Mouse (Mus musculus) forebrain, embryonic 15.5 days (tissue): ENCODE measurements around the gene Arhgef3. TPM values are rescaled to one million over a fixed set of nuclear protein-coding genes. Genes with fewer than 3 reads are reported as not detected.

ENCODE experiments used
- ATAC-seq: fragments of 200-750 bp; cut with Nextera tagmentation; replicated peaks from 2 replicates; pipeline ENCODE4 v1.8.0; 2017; ENCODE audit warnings: mild to moderate bottlenecking, moderate TSS enrichment, moderate library complexity
- H3K27ac ChIP-seq: fragments of 300-500 bp; sonication (generic); replicated peaks from 2 replicates; pipeline ENCODE4 v1.5.1; 2015; ENCODE audit warnings: mild to moderate bottlenecking, inconsistent platforms
- H3K27me3 ChIP-seq: fragments of 300-500 bp; sonication (generic); 2 replicates; pipeline ENCODE4 v1.6.1; 2015; ENCODE audit warnings: inconsistent platforms
- H3K36me3 ChIP-seq: fragments of 300-500 bp; sonication (generic); 2 replicates; pipeline ENCODE4 v1.6.1; 2015; ENCODE audit warnings: mild to moderate bottlenecking, inconsistent platforms
- H3K4me1 ChIP-seq: fragments of 300-500 bp; sonication (generic); 2 replicates; pipeline ENCODE4 v1.6.1; 2015; ENCODE audit warnings: inconsistent platforms
- H3K4me2 ChIP-seq: fragments of 300-500 bp; sonication (generic); replicated peaks from 2 replicates; pipeline ENCODE4 v1.6.1; 2015; ENCODE audit warnings: mild to moderate bottlenecking, inconsistent platforms
- H3K4me3 ChIP-seq: fragments of 300-500 bp; sonication (generic); 2 replicates; pipeline ENCODE4 v1.5.1; 2015; ENCODE audit warnings: mild to moderate bottlenecking, inconsistent platforms
- H3K9ac ChIP-seq: fragments of 300-500 bp; sonication (generic); replicated peaks from 2 replicates; pipeline ENCODE4 v1.6.1; 2015; ENCODE audit warnings: mild to moderate bottlenecking, inconsistent platforms
- H3K9me3 ChIP-seq: fragments of 300-500 bp; sonication (generic); 2 replicates; pipeline ENCODE4 v1.6.1; 2016; ENCODE audit warnings: inconsistent platforms
- WGBS: fragments of 180-500 bp; shearing (Covaris S2); methylation state at CpG from one replicate; pipeline ENCODE4 v1.1.7; 2015; ENCODE audit warnings: mixed read lengths; 5-methylcytosine and 5-hydroxymethylcytosine counted together
- polyA plus RNA-seq: library from polyadenylated mRNA; unstranded; fragments of >200 nt; fragmentation: Nextera tagmentation; extraction: Ambion mirVana; gene quantifications from 2 replicates; pipeline ENCODE4 v1.2.1, GENCODE M21; 2015

The Arhgef3 gene
- polyA plus RNA-seq, 1 experiment from 2014 or later = 4.9 TPM

GRCm38 (mm10) chr14:27371669-27372076 lies 257.0 kb downstream of the Arhgef3 start:
- ATAC-seq = no peak
- H3K9ac ChIP-seq = no peak overlapping the region
- H3K4me3 ChIP-seq = no peak overlapping the region
- H3K4me1 ChIP-seq = no peaks in the 10 kb centered on the region
- no peaks in the 10 kb centered on the region for H3K9me3 ChIP-seq
- H3K4me2 ChIP-seq = no peak overlapping the region
- H3K27me3 ChIP-seq = no peaks in the 10 kb centered on the region
- H3K27ac ChIP-seq = no peak overlapping the region
- H3K36me3 ChIP-seq = no peaks in the 10 kb centered on the region
- WGBS = 78% methylated on average over 8 of the region's 8 CpGs

GRCm38 (mm10) chr14:27373498-27373897 lies 258.8 kb downstream of the Arhgef3 start:
- WGBS = 89% methylated on average over 5 of the region's 5 CpGs
- H3K9ac ChIP-seq = no peak overlapping the region
- ATAC-seq = no peak
- no peak overlapping the region for H3K4me3 ChIP-seq
- H3K9me3 ChIP-seq = no peaks in the 10 kb centered on the region
- no peak overlapping the region for H3K4me2 ChIP-seq
- no peaks in the 10 kb centered on the region for H3K36me3 ChIP-seq
- H3K27me3 ChIP-seq = no peaks in the 10 kb centered on the region
- H3K27ac ChIP-seq = no peak overlapping the region
- no peaks in the 10 kb centered on the region for H3K4me1 ChIP-seq

GRCm38 (mm10) chr14:27376115-27376648 lies 261.5 kb downstream of the Arhgef3 start:
- H3K9ac ChIP-seq = no peak overlapping the region
- H3K9me3 ChIP-seq = no peaks in the 10 kb centered on the region
- H3K36me3 ChIP-seq = no peaks in the 10 kb centered on the region
- H3K4me3 ChIP-seq = no peak overlapping the region
- H3K4me1 ChIP-seq = no peaks in the 10 kb centered on the region
- no peak overlapping the region for H3K27ac ChIP-seq
- 67% methylated on average over 5 of the region's 5 CpGs for WGBS
- no peaks in the 10 kb centered on the region for H3K27me3 ChIP-seq
- no peak overlapping the region for H3K4me2 ChIP-seq
- no peak for ATAC-seq

GRCm38 (mm10) chr14:27378669-27379068 lies 264.0 kb downstream of the Arhgef3 start:
- Histone ChIP-seq H3K4me3 (no peak overlapping the region), H3K27ac (no peak overlapping the region), H3K27me3 (no peaks in the 10 kb centered on the region), H3K4me1 (no peaks in the 10 kb centered on the region), H3K36me3 (no peaks in the 10 kb centered on the region), H3K9ac (no peak overlapping the region), H3K4me2 (no peak overlapping the region), H3K9me3 (no peaks in the 10 kb centered on the region)
- 95% methylated on average over 7 of the region's 7 CpGs for WGBS
- ATAC-seq = no peak

GRCm38 (mm10) chr14:27379404-27379803 lies 264.7 kb downstream of the Arhgef3 start:
- H3K9ac ChIP-seq = no peak overlapping the region
- no peaks in the 10 kb centered on the region for H3K4me1 ChIP-seq
- H3K27ac ChIP-seq = no peak overlapping the region
- H3K36me3 ChIP-seq = no peaks in the 10 kb centered on the region
- H3K4me2 ChIP-seq = no peak overlapping the region
- no peak overlapping the region for H3K4me3 ChIP-seq
- H3K9me3 ChIP-seq = no peaks in the 10 kb centered on the region
- ATAC-seq = no peak
- H3K27me3 ChIP-seq = no peaks in the 10 kb centered on the region
- WGBS = 88% methylated on average over 12 of the region's 12 CpGs

GRCm38 (mm10) chr14:27381459-27381858 lies 266.8 kb downstream of the Arhgef3 start:
- WGBS = 88% methylated on average over 7 of the region's 7 CpGs

GRCm38 (mm10) chr14:27383321-27383830 lies 268.7 kb downstream of the Arhgef3 start:
- no peaks in the 10 kb centered on the region for H3K9me3 ChIP-seq
- no peak overlapping the region for H3K9ac ChIP-seq
- no peak for ATAC-seq
- no peak overlapping the region for H3K4me2 ChIP-seq
- H3K36me3 ChIP-seq = no peaks in the 10 kb centered on the region
- H3K27ac ChIP-seq = no peak overlapping the region
- no peaks in the 10 kb centered on the region for H3K27me3 ChIP-seq
- no peak overlapping the region for H3K4me3 ChIP-seq
- H3K4me1 ChIP-seq = no peaks in the 10 kb centered on the region
- 93% methylated on average over 5 of the region's 5 CpGs for WGBS

More at GRCm38 (mm10) chr14:27381459-27381858, 266.8 kb downstream of the Arhgef3 start:
- H3K9ac ChIP-seq = no peak overlapping the region
- no peaks in the 10 kb centered on the region for H3K36me3 ChIP-seq
- H3K4me1 ChIP-seq = no peaks in the 10 kb centered on the region
- ATAC-seq = no peak
- H3K27ac ChIP-seq = no peak overlapping the region
- H3K4me2 ChIP-seq = no peak overlapping the region
- H3K27me3 ChIP-seq = no peaks in the 10 kb centered on the region
- no peak overlapping the region for H3K4me3 ChIP-seq
- H3K9me3 ChIP-seq = no peaks in the 10 kb centered on the region

GRCm38 (mm10) chr14:27384143-27384542 lies 269.4 kb downstream of the Arhgef3 start:
- Histone ChIP-seq H3K4me3 (no peak overlapping the region), H3K9me3 (no peaks in the 10 kb centered on the region), H3K4me2 (no peak overlapping the region), H3K4me1 (no peaks in the 10 kb centered on the region), H3K9ac (no peak overlapping the region), H3K27ac (no peak overlapping the region), H3K27me3 (no peaks in the 10 kb centered on the region), H3K36me3 (no peaks in the 10 kb centered on the region)
- WGBS = 85% methylated on average over 4 of the region's 4 CpGs
- no peak for ATAC-seq

- no peak overlapping the region for H3K27ac ChIP-seq
- H3K4me2 ChIP-seq = no peak overlapping the region
- H3K4me3 ChIP-seq = no peak overlapping the region
- H3K9me3 ChIP-seq = no peaks in the 10 kb centered on the region
- H3K27me3 ChIP-seq = no peaks in the 10 kb centered on the region
- no peaks in the 10 kb centered on the region for H3K4me1 ChIP-seq
- no peak for ATAC-seq
- no peak overlapping the region for H3K9ac ChIP-seq
- H3K36me3 ChIP-seq = no peaks in the 10 kb centered on the region
Observed at GRCm38 (mm10) chr14:27388616-27389015, 273.9 kb downstream of the Arhgef3 start.

- no peak overlapping the region for H3K4me3 ChIP-seq
- H3K9ac ChIP-seq = no peak overlapping the region
- no peak for ATAC-seq
- no peaks in the 10 kb centered on the region for H3K27me3 ChIP-seq
- no peaks in the 10 kb centered on the region for H3K9me3 ChIP-seq
- WGBS = 84% methylated on average over 2 of the region's 2 CpGs
- no peak overlapping the region for H3K27ac ChIP-seq
- no peaks in the 10 kb centered on the region for H3K36me3 ChIP-seq
- H3K4me2 ChIP-seq = no peak overlapping the region
- H3K4me1 ChIP-seq = no peaks in the 10 kb centered on the region
Observed at GRCm38 (mm10) chr14:27389722-27390121, 275.0 kb downstream of the Arhgef3 start.

- Histone ChIP-seq H3K27me3 (no peaks in the 10 kb centered on the region), H3K4me2 (no peak overlapping the region), H3K36me3 (no peaks in the 10 kb centered on the region), H3K4me3 (no peak overlapping the region), H3K27ac (no peak overlapping the region), H3K9me3 (no peaks in the 10 kb centered on the region), H3K4me1 (no peaks in the 10 kb centered on the region), H3K9ac (no peak overlapping the region)
- no peak for ATAC-seq
- WGBS = 28% methylated on average over 7 of the region's 7 CpGs
Observed at GRCm38 (mm10) chr14:27390663-27391062, 276.0 kb downstream of the Arhgef3 start.

GRCm38 (mm10) chr14:27391776-27392308 lies 277.1 kb downstream of the Arhgef3 start:
- ATAC-seq = no peak
- Histone ChIP-seq H3K36me3 (no peaks in the 10 kb centered on the region), H3K9me3 (no peaks in the 10 kb centered on the region), H3K9ac (no peak overlapping the region), H3K4me2 (no peak overlapping the region), H3K27ac (no peak overlapping the region), H3K4me1 (no peaks in the 10 kb centered on the region), H3K4me3 (no peak overlapping the region), H3K27me3 (no peaks in the 10 kb centered on the region)
- 72% methylated on average over 9 of the region's 9 CpGs for whole genome bisulfite sequencing

- H3K4me3 ChIP-seq = no peak overlapping the region
- H3K9ac ChIP-seq = no peak overlapping the region
- no peak for ATAC-seq
- H3K27ac ChIP-seq = no peak overlapping the region
- 98% methylated on average over 2 of the region's 2 CpGs for WGBS
- H3K9me3 ChIP-seq = no peaks in the 10 kb centered on the region
- H3K4me2 ChIP-seq = no peak overlapping the region
- no peaks in the 10 kb centered on the region for H3K27me3 ChIP-seq
- H3K4me1 ChIP-seq = no peaks in the 10 kb centered on the region
- no peaks in the 10 kb centered on the region for H3K36me3 ChIP-seq
Observed at GRCm38 (mm10) chr14:27392660-27393059, 278.0 kb downstream of the Arhgef3 start.
